In the genomic region with DNA sequence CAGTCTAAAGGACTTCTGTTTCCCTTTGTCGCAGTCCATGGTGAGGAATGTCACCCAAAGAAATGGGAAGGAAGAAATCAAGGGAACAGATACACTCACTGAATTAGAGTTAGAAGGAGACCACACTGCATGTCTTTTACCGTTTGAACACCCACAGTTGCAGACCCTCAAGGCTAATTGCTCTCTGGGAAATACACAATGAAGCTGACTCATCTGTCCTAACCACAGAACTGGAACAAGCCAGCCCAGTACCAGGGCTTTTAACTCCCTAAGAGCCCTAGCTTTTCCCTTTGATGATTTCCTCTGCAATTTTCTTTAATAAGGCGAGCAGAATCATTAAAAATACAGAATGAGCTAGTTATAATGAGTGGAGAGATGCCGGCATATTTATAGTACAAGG, we compare ENCODE assay signal across 11 mouse cellular contexts. TPM values are rescaled to one million over a fixed set of nuclear protein-coding genes. Genes with fewer than 3 reads are reported as not detected.
DNase-seq lines count a peak whose midpoint lies in the region; ATAC-seq and TF ChIP-seq lines count a peak whose summit lies in the region.
"Had no signal": no experiment of that assay in that cellular context is flagged by ENCODE, and none has a peak within 500 bp of the region (broad histone marks: within the 10 kb centered on the region; RNA-seq: fewer than 3 reads in every experiment).

No protein-coding gene starts in this region.

- peak; percentile 22 for DNase-seq in kidney, adult 2 months
- DNase-seq in kidney, adult 18-20 months = no peak
- DNase-seq in G1E (ENCODE audit: low spot score) = no peak
- DNase-seq in limb, embryonic 14.5 days (ENCODE audit: low spot score) = peak; percentile 9
- DNase-seq in layer of hippocampus, adult 18-20 months (ENCODE audit: low spot score in 2 of 2) = no peak
- DNase-seq in liver, embryonic 11.5 days (ENCODE audit: low spot score) = no peak
- no peak for DNase-seq in lung, postnatal 0 days (ENCODE audit: low spot score)
- DNase-seq: right cerebral cortex, postnatal 4 days; thymus, adult 2 months had no signal

- H3K9me3 ChIP-seq in G1E (replicated peaks) = no peaks in the 10 kb centered on the region
- H3K9me3 ChIP-seq in limb, embryonic 14.5 days (ENCODE audit: control insufficient read depth, low read length) = no peaks in the 10 kb centered on the region
- H3K9me3 ChIP-seq in liver, embryonic 11.5 days (ENCODE audit: control insufficient read depth, low read length) = no peaks in the 10 kb centered on the region
- H3K9me3 ChIP-seq in lung, postnatal 0 days (ENCODE audit: low read length) = no peaks in the 10 kb centered on the region
- H3K9me3 ChIP-seq: liver, embryonic 15.5 days had no signal

- no peaks in the 10 kb centered on the region for H3K27me3 ChIP-seq in kidney, adult 2 months (replicated peaks; ENCODE audit: control insufficient read depth, insufficient read depth, low read length)
- H3K27me3 ChIP-seq in G1E (ENCODE audit: insufficient read depth, low read length) = no peaks in the 10 kb centered on the region
- H3K27me3 ChIP-seq in limb, embryonic 14.5 days (ENCODE audit: control insufficient read depth, insufficient read depth, low read length) = no peaks in the 10 kb centered on the region
- no peaks in the 10 kb centered on the region for H3K27me3 ChIP-seq in liver, embryonic 11.5 days (replicated peaks; ENCODE audit: control insufficient read depth, insufficient read depth, low read length)
- no peaks in the 10 kb centered on the region for H3K27me3 ChIP-seq in lung, postnatal 0 days (replicated peaks; ENCODE audit: insufficient read depth, low read length)
- H3K27me3 ChIP-seq: liver, embryonic 15.5 days had no signal

- peaks cover 5% of the 10 kb centered on the region; the same call in 1 of the 2 replicates for H3K36me3 ChIP-seq in kidney, adult 2 months (ENCODE audit: control insufficient read depth, insufficient read depth, low read length)
- peaks cover 30% of the 10 kb centered on the region for H3K36me3 ChIP-seq in G1E (replicated peaks)
- H3K36me3 ChIP-seq in limb, embryonic 14.5 days (ENCODE audit: control insufficient read depth, insufficient read depth, low read length) = no peaks in the 10 kb centered on the region; the same call in 1 of the 2 replicates
- no peaks in the 10 kb centered on the region for H3K36me3 ChIP-seq in liver, embryonic 11.5 days (ENCODE audit: control insufficient read depth, insufficient read depth, low read length)
- H3K36me3 ChIP-seq in lung, postnatal 0 days (ENCODE audit: insufficient read depth, low read length) = no peaks in the 10 kb centered on the region

- peaks cover 2% of the 10 kb centered on the region; the same call in 1 of the 2 replicates for H3K4me1 ChIP-seq in kidney, adult 2 months (ENCODE audit: control insufficient read depth, insufficient read depth, low read length)
- peaks cover 11% of the 10 kb centered on the region for H3K4me1 ChIP-seq in G1E (ENCODE audit: insufficient read depth, low read depth, low read length)
- peaks cover 9% of the 10 kb centered on the region for H3K4me1 ChIP-seq in limb, embryonic 14.5 days (ENCODE audit: control insufficient read depth, insufficient read depth, low read length)
- H3K4me1 ChIP-seq in liver, embryonic 11.5 days (replicated peaks; ENCODE audit: control insufficient read depth, insufficient read depth, low read length) = no peaks in the 10 kb centered on the region
- no peaks in the 10 kb centered on the region for H3K4me1 ChIP-seq in lung, postnatal 0 days (ENCODE audit: insufficient read depth, low read depth, low read length)
- H3K4me1 ChIP-seq: liver, embryonic 15.5 days had no signal

- no peak overlapping the region for H3K4me2 ChIP-seq in limb, embryonic 14.5 days (replicated peaks; ENCODE audit: low read depth, low read length, severe bottlenecking)
- no peak overlapping the region for H3K4me2 ChIP-seq in liver, embryonic 11.5 days
- no peak overlapping the region for H3K4me2 ChIP-seq in lung, postnatal 0 days (replicated peaks; ENCODE audit: low read depth, low read length)
- H3K4me2 ChIP-seq: liver, embryonic 15.5 days had no signal

- H3K4me3 ChIP-seq in kidney, adult 2 months (ENCODE audit: insufficient read depth, low read depth, low read length) = no peak overlapping the region
- H3K4me3 ChIP-seq in G1E (ENCODE audit: low read depth, low read length) = no peak overlapping the region
- H3K4me3 ChIP-seq in limb, embryonic 14.5 days (replicated peaks; ENCODE audit: low read length) = no peak overlapping the region
- H3K4me3 ChIP-seq in liver, embryonic 11.5 days (ENCODE audit: low read depth, low read length) = no peak overlapping the region
- no peak overlapping the region for H3K4me3 ChIP-seq in lung, postnatal 0 days (ENCODE audit: low read depth, low read length)
- H3K4me3 ChIP-seq: liver, embryonic 15.5 days had no signal

- no peak overlapping the region for H3K9ac ChIP-seq in limb, embryonic 14.5 days (ENCODE audit: low read depth, low read length, severe bottlenecking)
- no peak overlapping the region for H3K9ac ChIP-seq in liver, embryonic 11.5 days (ENCODE audit: low read depth, low read length)
- H3K9ac ChIP-seq in lung, postnatal 0 days (replicated peaks; ENCODE audit: low read depth) = no peak overlapping the region
- H3K9ac ChIP-seq: liver, embryonic 15.5 days had no signal

- no peak for TF ChIP-seq CTCF in kidney, adult 2 months (conservative IDR thresholded peaks at IDR 0.05; ENCODE audit: insufficient read depth, insufficient read length, low read depth, low read length)
- no peak for TF ChIP-seq CTCF in G1E (IDR thresholded peaks at IDR 0.05; ENCODE audit: low read depth, low read length)
- no peak for TF ChIP-seq CTCF in lung, postnatal 0 days (IDR thresholded peaks at IDR 0.05)

- 54% methylated on average over 4 of the region's 4 CpGs for WGBS in kidney, adult 2 months
- 30% methylated on average over 4 of the region's 4 CpGs for WGBS in limb, embryonic 14.5 days
- WGBS in liver, embryonic 11.5 days = 53% methylated on average over 4 of the region's 4 CpGs
- 71% methylated on average over 4 of the region's 4 CpGs for WGBS in lung, postnatal 0 days

- no peak for TF ChIP-seq POLR2A in kidney, adult 2 months (IDR thresholded peaks at IDR 0.05; ENCODE audit: low read depth, low read length)
- TF ChIP-seq POLR2A in limb, embryonic 14.5 days (IDR thresholded peaks at IDR 0.05; ENCODE audit: borderline replicate concordance, extremely low read depth, insufficient read depth, insufficient read length) = no peak

- ATAC-seq in G1E (ENCODE audit: extremely low read depth, insufficient number of reproducible peaks, low FRiP score, poor library complexity, severe bottlenecking) = peak; percentile 54; the same call in 1 of the 2 replicates
- ATAC-seq in common myeloid progenitor, adult 5-6 weeks (replicated peaks; ENCODE audit: low read depth, poor library complexity, severe bottlenecking) = peak; percentile 76
- ATAC-seq in limb, embryonic 14.5 days (ENCODE audit: low FRiP score, low read depth) = no peak
- ATAC-seq in liver, embryonic 11.5 days (replicated peaks; ENCODE audit: low FRiP score) = no peak
- no peak for ATAC-seq in lung, postnatal 0 days

- TF ChIP-seq EP300 in lung, postnatal 0 days (IDR thresholded peaks at IDR 0.05) = no peak

- no peak overlapping the region for H3K27ac ChIP-seq in kidney, adult 2 months (ENCODE audit: insufficient read depth, low read depth, low read length)
- H3K27ac ChIP-seq in limb, embryonic 14.5 days (replicated peaks; ENCODE audit: low read depth, low read length) = no peak overlapping the region
- no peak overlapping the region for H3K27ac ChIP-seq in liver, embryonic 11.5 days (ENCODE audit: low read depth, low read length)
- no peak overlapping the region for H3K27ac ChIP-seq in lung, postnatal 0 days (ENCODE audit: low read length)
- H3K27ac ChIP-seq: liver, embryonic 15.5 days had no signal

RNA-seq across cellular contexts. Expression of gene Gpr161, which starts 48.9 kb away (rescaled TPM):
- 1.4 and 1.7 TPM in 2 replicates for polyA plus RNA-seq in kidney, adult 2 months (2012; rRNA removed)
- not detected in 2 replicates for total RNA-seq in G1E (2014; fragmentation: Nextera tagmentation)
- 0.06 and 0.11 TPM in 2 replicates for total RNA-seq in G1E (2017)
- not detected in 2 replicates for polyA plus RNA-seq in G1E (2012)
- 0.64 and 1.1 TPM in 2 replicates for total RNA-seq in common myeloid progenitor, adult 5-6 weeks (2017)
- 9.4 and 14.6 TPM in 2 replicates for polyA plus RNA-seq in limb, embryonic 14.5 days (2012; rRNA removed)
- 1.8 and 2.0 TPM in 2 replicates for polyA plus RNA-seq in limb, embryonic 14.5 days (2014; fragmentation: Nextera tagmentation; extraction: Ambion mirVana)
- total RNA-seq in layer of hippocampus, adult 18-20 months (2021) = 10 to 100 TPM; 75.9 to 82.9 TPM
- polyA plus RNA-seq in liver, embryonic 11.5 days (2014; fragmentation: Nextera tagmentation; extraction: Ambion mirVana) = 0.48 and 0.58 TPM in 2 replicates
- 0.51 and 0.56 TPM in 2 replicates for polyA plus RNA-seq in lung, postnatal 0 days (2015; fragmentation: Nextera tagmentation; extraction: Ambion mirVana)

Comparison
In these comparisons a context has a peak if more than half of its experiments do, and no peak if none do; other contexts are left out.
1. DNase-seq: peak in kidney, adult 2 months (single experiment) and limb, embryonic 14.5 days (single experiment); none in kidney, adult 18-20 months (single experiment), G1E (single experiment), layer of hippocampus, adult 18-20 months (0 of 2), liver, embryonic 11.5 days (single experiment) and lung, postnatal 0 days (single experiment).
2. ATAC-seq: peak in G1E (single experiment) and common myeloid progenitor, adult 5-6 weeks (single experiment); none in limb, embryonic 14.5 days (single experiment), liver, embryonic 11.5 days (single experiment) and lung, postnatal 0 days (single experiment).